Mouse (Mus musculus) spleen, adult 12 weeks (tissue): Measurements from ENCODE around the gene Mmd2.

Experiments used
- DNase-seq: peaks from one replicate; pipeline ENCODE4 v3.0.0; 2022; ENCODE audit warnings: low spot score

Gene Mmd2

GRCm38 (mm10) chr5:142545014-142545795, 63.4 kb downstream of the Mmd2 start:
- no peak for DNase-seq

- no peak for DNase-seq
These were observed 71.3 kb downstream of the Mmd2 start for GRCm38 (mm10) chr5:142537286-142537685.

GRCm38 (mm10) chr5:142535388-142535787, 73.2 kb downstream of the Mmd2 start:
- no peak for DNase-seq

DNA sequence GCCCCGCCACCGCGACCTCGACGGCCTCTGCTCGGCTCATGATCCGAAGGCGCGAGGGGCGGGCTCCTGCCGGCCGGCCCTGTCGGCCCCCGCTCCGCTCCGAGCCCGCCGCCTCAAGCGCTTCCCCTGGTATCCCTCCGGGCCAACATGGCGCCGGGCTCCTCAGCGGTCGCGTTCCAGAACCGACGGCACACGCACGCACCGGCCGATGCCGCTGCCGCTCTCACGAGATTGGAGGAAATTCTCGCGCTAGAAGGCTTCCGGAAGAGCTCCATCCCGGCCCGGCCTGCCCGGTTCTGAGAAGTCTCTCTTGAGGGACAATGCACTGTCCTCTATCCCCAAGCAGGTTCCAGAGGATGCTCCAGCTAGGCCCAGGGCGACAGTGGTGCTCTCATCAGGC, 78.7 kb downstream of the Mmd2 start, which contains the start of gene Papolb:
Papolb (minus strand) TSS at position 162 of the 400 bp plus-strand sequence.
- DNase-seq: no peak

GRCm38 (mm10) chr5:142524711-142525464, 83.7 kb downstream of the Mmd2 start:
- DNase-seq: no peak

DNA sequence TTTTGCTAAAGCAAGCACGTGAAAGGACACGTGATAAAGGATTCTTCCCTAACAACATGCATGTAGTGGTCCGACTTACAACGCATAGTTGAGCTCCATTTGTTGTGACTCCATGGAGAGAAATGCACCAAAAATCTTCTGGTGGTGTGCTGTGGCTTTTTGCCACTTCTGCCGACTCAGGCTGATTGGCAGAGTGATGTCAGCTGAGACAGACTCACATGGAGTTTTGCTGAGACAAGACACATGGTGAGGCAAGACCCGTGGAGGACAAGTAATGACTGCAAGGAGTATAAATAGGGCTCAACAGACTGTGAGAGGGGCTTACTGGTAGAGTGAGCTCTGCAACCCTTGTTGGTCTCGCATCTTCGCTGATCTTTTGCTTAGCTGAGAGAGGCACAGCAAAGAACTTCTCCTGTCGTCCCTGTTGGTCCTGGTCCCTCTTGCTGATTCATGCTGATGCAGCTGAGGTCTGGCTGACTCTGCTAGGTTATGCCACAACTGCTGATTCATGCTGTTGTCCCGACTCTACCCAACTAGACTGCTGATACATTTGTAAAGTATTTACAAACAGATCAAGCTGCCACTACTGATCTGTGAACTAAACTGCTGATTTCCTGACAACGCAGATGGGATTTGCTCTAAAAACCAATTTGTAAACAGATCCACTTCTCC, 87.3 kb downstream of the Mmd2 start:
- DNase-seq: peak; percentile 6

DNA sequence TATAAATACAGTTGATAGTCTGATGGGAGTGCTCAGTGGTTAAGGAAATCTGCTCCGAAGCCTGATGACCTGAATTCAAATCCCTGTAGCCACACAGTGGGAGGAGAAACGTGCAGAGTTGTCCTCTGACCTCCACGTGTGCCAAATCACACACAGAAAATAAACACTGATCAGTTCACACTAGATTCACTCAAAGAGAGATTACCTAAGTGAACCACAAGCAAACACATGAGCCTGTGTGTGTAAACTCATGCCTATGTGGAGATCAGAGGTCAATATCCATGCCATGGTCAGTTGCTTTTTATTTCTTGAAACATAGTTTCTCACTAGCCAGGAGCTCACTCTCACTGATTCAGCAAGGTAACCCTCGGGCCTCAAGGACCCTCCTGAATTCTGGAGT, 88.2 kb downstream of the Mmd2 start:
- DNase-seq: no peak

DNA sequence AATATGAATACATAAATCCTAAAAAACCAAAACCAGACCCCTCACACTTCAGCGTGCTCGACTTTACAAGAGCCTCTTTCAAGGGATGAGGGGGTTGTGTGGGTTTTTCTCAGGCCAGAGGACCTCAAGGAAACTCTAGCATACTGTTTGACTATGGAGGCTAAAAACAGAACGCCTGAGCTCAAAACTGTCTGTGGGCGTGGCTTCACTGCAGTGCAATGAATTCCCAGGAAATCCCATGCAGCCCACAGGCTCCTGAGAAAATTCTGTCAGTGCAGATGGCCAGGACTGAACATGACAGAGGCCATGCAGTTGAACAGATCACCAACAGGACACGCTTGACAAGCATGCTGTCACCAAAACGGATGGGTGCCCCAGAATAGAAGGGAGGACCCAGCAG, 89.6 kb downstream of the Mmd2 start:
- no peak for DNase-seq
